Mouse (Mus musculus) neural tube, embryonic 13.5 days (tissue): ENCODE results near the gene Gjb5. TPM values are rescaled to one million over a fixed set of nuclear protein-coding genes. Genes with fewer than 3 reads are reported as not detected.

Source experiments
- ATAC-seq: fragments of 200-750 bp; cut with Nextera tagmentation; 2 replicates; pipeline ENCODE4 v1.8.0; 2017; ENCODE audit warnings: low read depth, mild to moderate bottlenecking, moderate TSS enrichment, moderate library complexity
- H3K27ac ChIP-seq: fragments of 300-500 bp; sonication (generic); replicated peaks from 2 replicates; pipeline ENCODE4 v1.5.1; 2015; ENCODE audit warnings: moderate library complexity, mild to moderate bottlenecking, inconsistent platforms
- H3K27me3 ChIP-seq: fragments of 300-500 bp; sonication (generic); 2 replicates; pipeline ENCODE4 v1.6.1; 2015; ENCODE audit warnings: mild to moderate bottlenecking, inconsistent platforms
- H3K36me3 ChIP-seq: fragments of 300-500 bp; sonication (generic); 2 replicates; pipeline ENCODE4 v1.6.1; 2015; ENCODE audit warnings: mild to moderate bottlenecking, inconsistent platforms
- H3K4me1 ChIP-seq: fragments of 300-500 bp; sonication (generic); replicated peaks from 2 replicates; pipeline ENCODE4 v1.6.1; 2015; ENCODE audit warnings: inconsistent platforms
- H3K4me2 ChIP-seq: fragments of 300-500 bp; sonication (generic); 2 replicates; pipeline ENCODE4 v1.6.1; 2015; ENCODE audit warnings: inconsistent platforms, mild to moderate bottlenecking, moderate library complexity
- H3K4me3 ChIP-seq: fragments of 300-500 bp; sonication (generic); 2 replicates; pipeline ENCODE4 v1.5.1; 2015; ENCODE audit warnings: mild to moderate bottlenecking, inconsistent platforms
- H3K9ac ChIP-seq: fragments of 300-500 bp; sonication (generic); 2 replicates; pipeline ENCODE4 v1.6.1; 2015; ENCODE audit warnings: moderate library complexity, mild to moderate bottlenecking, inconsistent platforms
- H3K9me3 ChIP-seq: fragments of 300-500 bp; sonication (generic); 2 replicates; pipeline ENCODE4 v1.6.1; 2016; ENCODE audit warnings: inconsistent platforms
- WGBS: fragments of 180-500 bp; shearing (Covaris S2); methylation state at CpG from one replicate; pipeline ENCODE4 v1.1.7; 2015; 5-methylcytosine and 5-hydroxymethylcytosine counted together
- polyA plus RNA-seq: library from polyadenylated mRNA; unstranded; fragments of >200 nt; fragmentation: Nextera tagmentation; extraction: Ambion mirVana; gene quantifications from 2 replicates; pipeline ENCODE4 v1.2.1, GENCODE M21; 2015

Gene Gjb5
- polyA plus RNA-seq, result 0.22 and 0.45 TPM in 2 replicates

GRCm38 (mm10) chr4:127358018-127358417 lies at the start of gene Gjb5:
Gene Gjb5 (minus strand): TSS chr4:127358181.
- 0 out of 2 replicates have a peak within 1 kb of the TSS, but pooled peaks have one; percentile 7 for H3K4me2 ChIP-seq
- WGBS, result 30% methylated on average over 5 of the region's 5 CpGs

DNA sequence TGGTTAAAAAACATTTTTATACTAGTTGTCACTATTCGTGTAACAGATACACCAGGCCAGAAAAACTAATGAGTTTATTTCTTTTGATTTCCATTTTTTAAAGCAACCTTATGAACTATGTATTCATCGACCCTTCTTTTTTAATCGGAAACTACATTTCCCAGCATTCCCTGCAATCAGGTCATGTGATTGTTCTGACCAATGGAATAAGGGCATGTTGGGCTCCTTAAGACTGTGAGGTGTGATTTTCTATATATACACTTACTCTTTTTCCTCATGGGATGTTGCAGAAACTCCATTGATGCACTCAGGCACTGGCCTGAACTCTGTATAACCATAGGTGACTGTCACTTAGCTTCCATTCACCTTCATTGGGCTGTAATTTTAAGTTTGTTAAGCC lies 44.6 kb upstream of the Gjb5 start:
- WGBS, result 53% methylated on average over 3 of the region's 3 CpGs

More at GRCm38 (mm10) chr4:127358018-127358417, at the start of gene Gjb5:
- Histone ChIP-seq H3K4me3 (no peak within 1 kb of the TSS), H3K9me3 (no peaks in the 10 kb centered on the region), H3K27ac (no peak within 1 kb of the TSS), H3K9ac (no peak within 1 kb of the TSS), H3K4me1 (0 out of 2 replicates have a peak, but pooled peaks cover 19% of the 10 kb centered on the region), H3K36me3 (no peaks in the 10 kb centered on the region), H3K27me3 (no peaks in the 10 kb centered on the region)
- no peak for ATAC-seq

GRCm38 (mm10) chr4:127402166-127402565 lies 44.2 kb upstream of the Gjb5 start:
- Histone ChIP-seq H3K4me1 (0 out of 2 replicates have a peak, but pooled peaks cover 6% of the 10 kb centered on the region), H3K27ac (no peak overlapping the region), H3K4me3 (no peak overlapping the region), H3K36me3 (no peaks in the 10 kb centered on the region), H3K9me3 (no peaks in the 10 kb centered on the region), H3K9ac (no peak overlapping the region), H3K4me2 (no peak overlapping the region), H3K27me3 (no peaks in the 10 kb centered on the region)
- 70% methylated on average over 4 of the region's 4 CpGs for WGBS
- no peak for ATAC-seq

More for the DNA sequence above, 44.6 kb upstream of the Gjb5 start:
- Histone ChIP-seq H3K4me3 (no peak overlapping the region), H3K9ac (no peak overlapping the region), H3K36me3 (no peaks in the 10 kb centered on the region), H3K4me1 (0 out of 2 replicates have a peak, but pooled peaks cover 6% of the 10 kb centered on the region), H3K9me3 (no peaks in the 10 kb centered on the region), H3K27ac (no peak overlapping the region), H3K4me2 (no peak overlapping the region), H3K27me3 (no peaks in the 10 kb centered on the region)
- 0 out of 2 replicates have a peak, but pooled peaks have one; percentile 20 for ATAC-seq

GRCm38 (mm10) chr4:127400165-127401145 lies 42.5 kb upstream of the Gjb5 start:
- peak; percentile 10; the same call in 1 of the 2 replicates for ATAC-seq
- no peak overlapping the region for H3K4me2 ChIP-seq
- no peaks in the 10 kb centered on the region for H3K27me3 ChIP-seq
- WGBS, result 73% methylated on average over 11 of the region's 11 CpGs
- H3K27ac ChIP-seq, result no peak overlapping the region
- no peaks in the 10 kb centered on the region for H3K9me3 ChIP-seq
- no peak overlapping the region for H3K9ac ChIP-seq
- no peaks in the 10 kb centered on the region for H3K36me3 ChIP-seq
- 0 out of 2 replicates have a peak, but pooled peaks cover 6% of the 10 kb centered on the region for H3K4me1 ChIP-seq
- no peak overlapping the region for H3K4me3 ChIP-seq

GRCm38 (mm10) chr4:127395591-127395990 lies 37.6 kb upstream of the Gjb5 start:
- H3K4me2 ChIP-seq, result no peak overlapping the region
- H3K36me3 ChIP-seq, result no peaks in the 10 kb centered on the region
- no peaks in the 10 kb centered on the region for H3K27me3 ChIP-seq
- H3K4me1 ChIP-seq, result no peaks in the 10 kb centered on the region
- ATAC-seq, result no peak
- H3K27ac ChIP-seq, result no peak overlapping the region
- H3K9me3 ChIP-seq, result 0 out of 2 replicates have a peak, but pooled peaks cover 6% of the 10 kb centered on the region
- 74% methylated on average over 4 of the region's 4 CpGs for WGBS
- H3K4me3 ChIP-seq, result no peak overlapping the region
- H3K9ac ChIP-seq, result no peak overlapping the region

GRCm38 (mm10) chr4:127389645-127390044 lies 31.7 kb upstream of the Gjb5 start:
- peak overlapping the region; percentile 34 for H3K4me2 ChIP-seq
- WGBS, result 19% methylated on average over 13 of the region's 13 CpGs
- 0 out of 2 replicates have a peak, but pooled peaks cover 6% of the 10 kb centered on the region for H3K9me3 ChIP-seq
- H3K9ac ChIP-seq, result peak overlapping the region; percentile 23; the same call in 1 of the 2 replicates
- peak overlapping the region; percentile 42; the same call in 1 of the 2 replicates for H3K27ac ChIP-seq
- peaks cover 4% of the 10 kb centered on the region; the same call in 1 of the 2 replicates for H3K27me3 ChIP-seq
- no peak overlapping the region for H3K4me3 ChIP-seq
- peaks cover 16% of the 10 kb centered on the region for H3K4me1 ChIP-seq
- ATAC-seq, result peak; percentile 65
- no peaks in the 10 kb centered on the region for H3K36me3 ChIP-seq

GRCm38 (mm10) chr4:127377344-127377743 lies 19.4 kb upstream of the Gjb5 start:
- 36% methylated on average over 4 of the region's 4 CpGs for WGBS
- H3K27me3 ChIP-seq, result no peaks in the 10 kb centered on the region
- no peak overlapping the region for H3K9ac ChIP-seq
- H3K27ac ChIP-seq, result no peak overlapping the region
- no peak for ATAC-seq
- H3K4me2 ChIP-seq, result no peak overlapping the region
- H3K4me3 ChIP-seq, result no peak overlapping the region
- no peaks in the 10 kb centered on the region for H3K36me3 ChIP-seq
- H3K4me1 ChIP-seq, result peaks cover 9% of the 10 kb centered on the region
- H3K9me3 ChIP-seq, result no peaks in the 10 kb centered on the region

- no peak overlapping the region for H3K4me3 ChIP-seq
- H3K9ac ChIP-seq, result no peak overlapping the region
- no peak overlapping the region for H3K4me2 ChIP-seq
- H3K27me3 ChIP-seq, result no peaks in the 10 kb centered on the region
- no peaks in the 10 kb centered on the region for H3K9me3 ChIP-seq
- H3K36me3 ChIP-seq, result no peaks in the 10 kb centered on the region
- 58% methylated on average over 17 of the region's 17 CpGs for WGBS
- ATAC-seq, result peak; percentile 74
- peaks cover 9% of the 10 kb centered on the region for H3K4me1 ChIP-seq
- no peak overlapping the region for H3K27ac ChIP-seq
These were observed 17.7 kb upstream of the Gjb5 start for GRCm38 (mm10) chr4:127375541-127376177.

GRCm38 (mm10) chr4:127374645-127375044 lies 16.7 kb upstream of the Gjb5 start:
- Histone ChIP-seq H3K4me3 (no peak overlapping the region), H3K36me3 (no peaks in the 10 kb centered on the region), H3K27me3 (no peaks in the 10 kb centered on the region), H3K4me1 (peaks cover 9% of the 10 kb centered on the region), H3K9ac (no peak overlapping the region), H3K4me2 (no peak overlapping the region), H3K9me3 (no peaks in the 10 kb centered on the region), H3K27ac (no peak overlapping the region)
- 85% methylated on average over 4 of the region's 4 CpGs for WGBS
- no peak for ATAC-seq

DNA sequence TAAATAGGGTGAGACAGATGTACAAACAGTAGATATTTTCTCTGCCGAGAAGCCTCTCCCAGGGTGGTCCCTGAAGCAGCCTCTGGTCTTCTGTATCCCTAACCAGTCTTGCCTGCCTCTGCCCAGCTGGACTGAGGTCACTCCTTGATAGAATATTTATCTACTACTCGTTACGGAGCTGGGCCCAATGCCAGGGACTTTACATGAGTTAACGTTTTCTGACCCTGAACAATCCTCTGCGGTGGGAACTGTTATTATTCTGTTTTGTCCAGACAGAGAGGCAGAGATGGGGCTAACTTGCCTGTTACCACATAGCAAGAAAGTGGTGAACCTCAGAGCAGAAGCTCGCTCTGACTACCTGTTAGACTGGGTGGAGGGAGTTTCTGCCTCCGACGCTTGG lies 15.5 kb upstream of the Gjb5 start:
- Histone ChIP-seq H3K9me3 (no peaks in the 10 kb centered on the region), H3K27ac (no peak overlapping the region), H3K4me3 (no peak overlapping the region), H3K36me3 (no peaks in the 10 kb centered on the region), H3K9ac (no peak overlapping the region), H3K4me2 (no peak overlapping the region), H3K4me1 (peaks cover 16% of the 10 kb centered on the region), H3K27me3 (no peaks in the 10 kb centered on the region)
- 51% methylated on average over 8 of the region's 8 CpGs for WGBS
- ATAC-seq, result no peak

GRCm38 (mm10) chr4:127371546-127371945 lies 13.6 kb upstream of the Gjb5 start:
- no peaks in the 10 kb centered on the region for H3K27me3 ChIP-seq
- H3K9ac ChIP-seq, result no peak overlapping the region
- no peak overlapping the region for H3K4me3 ChIP-seq
- no peak overlapping the region for H3K27ac ChIP-seq
- no peak overlapping the region for H3K4me2 ChIP-seq
- H3K9me3 ChIP-seq, result no peaks in the 10 kb centered on the region
- H3K4me1 ChIP-seq, result peaks cover 22% of the 10 kb centered on the region
- no peak for ATAC-seq
- no peaks in the 10 kb centered on the region for H3K36me3 ChIP-seq
- 80% methylated on average over 5 of the region's 5 CpGs for WGBS

- Histone ChIP-seq H3K9ac (no peak overlapping the region), H3K4me2 (no peak overlapping the region), H3K9me3 (no peaks in the 10 kb centered on the region), H3K4me3 (no peak overlapping the region), H3K27ac (no peak overlapping the region), H3K4me1 (peaks cover 26% of the 10 kb centered on the region), H3K27me3 (no peaks in the 10 kb centered on the region), H3K36me3 (no peaks in the 10 kb centered on the region)
- whole genome bisulfite sequencing, result 50% methylated on average over 2 of the region's 2 CpGs
- no peak for ATAC-seq
These were observed 12.5 kb upstream of the Gjb5 start for GRCm38 (mm10) chr4:127370447-127370846.
